In the genomic region with DNA sequence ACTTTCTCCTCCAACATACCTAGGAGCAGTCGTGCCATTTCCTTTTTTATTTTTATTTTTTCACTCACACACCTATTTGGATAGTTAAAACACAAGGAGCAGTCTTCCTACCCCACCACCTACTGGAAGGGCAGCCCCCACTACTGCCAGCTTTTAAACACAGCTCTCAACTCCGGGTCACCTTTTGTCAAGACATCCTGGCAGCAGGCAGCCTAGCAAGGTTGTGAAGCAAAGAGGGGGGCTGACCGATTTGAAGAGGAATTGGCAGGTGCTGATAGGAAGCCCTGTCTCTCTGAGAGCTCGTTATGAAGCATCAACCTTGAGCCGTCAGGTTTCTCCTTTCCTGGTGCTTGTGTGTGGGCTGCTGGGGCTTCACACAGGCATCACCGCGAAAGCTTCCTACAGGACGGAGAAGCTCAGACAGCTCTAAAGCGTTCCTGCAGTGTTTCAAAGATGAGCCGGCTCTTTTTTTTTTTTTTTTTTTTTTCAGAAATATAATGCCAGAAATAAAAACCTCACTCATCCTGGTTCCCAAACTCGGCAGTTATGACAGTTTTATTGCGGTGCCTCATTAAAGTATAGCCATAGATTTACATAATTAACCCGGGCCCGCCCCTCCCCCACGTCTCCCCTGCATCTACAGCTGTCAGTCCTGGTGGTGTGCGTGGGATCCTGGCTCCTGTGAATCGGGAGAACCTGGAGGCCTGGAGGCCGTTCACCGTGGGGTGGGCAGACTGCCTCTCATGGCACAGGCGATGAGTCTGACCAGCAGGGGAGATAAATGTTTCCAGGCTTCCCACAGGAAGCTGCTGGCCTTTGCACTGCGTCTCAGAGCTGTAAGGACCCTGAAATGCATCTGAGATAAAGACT, we compare ENCODE assay signal across 8 mouse cellular contexts.
DNase-seq lines count a peak whose midpoint lies in the region; ATAC-seq and TF ChIP-seq lines count a peak whose summit lies in the region.

No protein-coding gene starts in this region.

- no peaks in the 10 kb centered on the region for H3K27me3 ChIP-seq in heart, embryonic 12.5 days (replicated peaks)
- no peaks in the 10 kb centered on the region for H3K27me3 ChIP-seq in forebrain, embryonic 15.5 days

- DNase-seq in heart, adult 9 months (ENCODE audit: low spot score in 2 of 2) = no peak
- DNase-seq in brain, embryonic 14.5 days (ENCODE audit: low read depth) = peak; percentile 56
- peak; percentile 36 to 53 for DNase-seq in left cerebral cortex, postnatal 25 days (ENCODE audit: low spot score in 2 of 2)
- peak; percentile 55 for DNase-seq in right cerebral cortex, postnatal 4 days
- DNase-seq in natural killer cell, adult 2 months (ENCODE audit: low spot score in 2 of 2) = no peak
- no peak for DNase-seq in yolk sac, embryonic 10.5 days (ENCODE audit: low spot score)

- no peaks in the 10 kb centered on the region for H3K36me3 ChIP-seq in heart, embryonic 12.5 days
- no peaks in the 10 kb centered on the region for H3K36me3 ChIP-seq in forebrain, embryonic 15.5 days

- H3K27ac ChIP-seq in heart, embryonic 12.5 days (ENCODE audit: poor library complexity, severe bottlenecking) = no peak overlapping the region
- no peak overlapping the region for H3K27ac ChIP-seq in forebrain, embryonic 15.5 days (replicated peaks)

- peak overlapping the region; percentile 24; the same call in 1 of the 2 replicates for H3K4me3 ChIP-seq in heart, embryonic 12.5 days
- no peak overlapping the region for H3K4me3 ChIP-seq in forebrain, embryonic 15.5 days

- intact Hi-C loops in left cerebral cortex, postnatal 25 days (cut with DNase I) = no loop called here

- H3K9ac ChIP-seq in heart, embryonic 12.5 days = no peak overlapping the region
- no peak overlapping the region for H3K9ac ChIP-seq in forebrain, embryonic 15.5 days (replicated peaks)

- ATAC-seq in heart, embryonic 12.5 days (ENCODE audit: insufficient number of reproducible peaks, low FRiP score) = no peak
- ATAC-seq in forebrain, embryonic 15.5 days (replicated peaks) = peak; percentile 38; the same call in 1 of the 2 replicates

- peaks cover 27% of the 10 kb centered on the region for H3K9me3 ChIP-seq in heart, embryonic 12.5 days (replicated peaks)
- peaks cover 7% of the 10 kb centered on the region; the same call in 1 of the 2 replicates for H3K9me3 ChIP-seq in forebrain, embryonic 15.5 days

- no peak for TF ChIP-seq CTCF in brain, embryonic 14.5 days (IDR thresholded peaks at IDR 0.05; ENCODE audit: borderline replicate concordance, extremely low read depth, insufficient read depth, insufficient read length)

- peak overlapping the region; percentile 63 for H3K4me2 ChIP-seq in heart, embryonic 12.5 days
- H3K4me2 ChIP-seq in forebrain, embryonic 15.5 days (replicated peaks) = peak overlapping the region; percentile 28

- peaks cover 7% of the 10 kb centered on the region; the same call in 1 of the 2 replicates for H3K4me1 ChIP-seq in heart, embryonic 12.5 days (replicated peaks)
- H3K4me1 ChIP-seq in forebrain, embryonic 15.5 days = peaks cover 4% of the 10 kb centered on the region

- WGBS in heart, embryonic 12.5 days = 31% methylated on average over 21 of the region's 21 CpGs
- 29% methylated on average over 21 of the region's 21 CpGs for WGBS in forebrain, embryonic 15.5 days

- no peak for TF ChIP-seq POLR2A in brain, embryonic 14.5 days (IDR thresholded peaks at IDR 0.05; ENCODE audit: borderline replicate concordance, extremely low read depth, insufficient read depth, insufficient read length, poor library complexity, severe bottlenecking)

Comparison
In these comparisons a context has a peak if more than half of its experiments do, and no peak if none do; other contexts are left out.
1. DNase-seq: peak in brain, embryonic 14.5 days (single experiment), left cerebral cortex, postnatal 25 days (2 of 2) and right cerebral cortex, postnatal 4 days (single experiment); none in heart, adult 9 months (0 of 2), natural killer cell, adult 2 months (0 of 2) and yolk sac, embryonic 10.5 days (single experiment).